Comparison of ENCODE assay signal across 8 mouse cellular contexts in the genomic region with DNA sequence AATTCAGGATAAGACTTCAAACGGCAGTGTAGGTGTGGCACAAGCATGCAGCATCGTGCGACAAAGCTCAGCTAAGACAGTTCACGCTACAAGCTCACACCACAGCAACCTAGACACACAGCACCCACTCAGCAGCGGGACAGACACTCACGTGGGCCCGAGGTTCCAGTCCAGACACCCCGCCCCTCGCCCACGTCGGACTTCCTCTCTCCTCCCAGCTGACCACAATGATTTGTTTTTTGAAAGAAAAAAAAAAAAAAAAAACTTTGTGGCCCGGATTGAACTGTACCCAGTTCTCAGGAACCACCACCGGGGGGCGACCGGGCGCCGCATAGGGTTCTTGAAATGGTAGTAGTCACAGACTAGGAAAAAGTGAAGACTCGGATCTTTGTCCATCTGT. TPM values are rescaled to one million over a fixed set of nuclear protein-coding genes. Genes with fewer than 3 reads are reported as not detected.
A peak's percentile ranks its signal among the peaks of the same experiment; 100 is the strongest.
DNase-seq lines count a peak whose midpoint lies in the region; ATAC-seq and TF ChIP-seq lines count a peak whose summit lies in the region.

No protein-coding gene starts in this region.

- peak overlapping the region; percentile 81 for H3K4me2 ChIP-seq in kidney, embryonic 15.5 days

- 0 out of 2 replicates have a peak, but pooled peaks have one; percentile 9 for TF ChIP-seq CTCF in embryonic fibroblast, embryonic 13.5 days (IDR thresholded peaks at IDR 0.05; ENCODE audit: borderline replicate concordance, insufficient read depth, low read length)

- peak overlapping the region; percentile 47 for H3K4me3 ChIP-seq in embryonic fibroblast, embryonic 13.5 days (ENCODE audit: insufficient read depth, low read length)
- H3K4me3 ChIP-seq in heart, embryonic 10.5 days: peak overlapping the region; percentile 98
- H3K4me3 ChIP-seq in kidney, embryonic 15.5 days (replicated peaks): peak overlapping the region; percentile 72

- H3K9me3 ChIP-seq in heart, embryonic 10.5 days: no peaks in the 10 kb centered on the region
- H3K9me3 ChIP-seq in kidney, embryonic 15.5 days (replicated peaks): no peaks in the 10 kb centered on the region

- TF ChIP-seq POLR2A in embryonic fibroblast, embryonic 13.5 days (IDR thresholded peaks at IDR 0.05; ENCODE audit: low read depth, low read length): peak; percentile 98

- under 1% methylated on average over 18 of the region's 18 CpGs for WGBS in heart, embryonic 10.5 days
- WGBS in kidney, embryonic 15.5 days: under 1% methylated on average over 18 of the region's 18 CpGs

- H3K9ac ChIP-seq in kidney, embryonic 15.5 days: peak overlapping the region; percentile 53

- peaks cover 34% of the 10 kb centered on the region for H3K36me3 ChIP-seq in heart, embryonic 10.5 days
- H3K36me3 ChIP-seq in kidney, embryonic 15.5 days: peaks cover 39% of the 10 kb centered on the region

- DNase-seq in 416B (ENCODE audit: low read depth) (peak; percentile 97), liver (peak; percentile 90)
- DNase-seq in adrenal gland, postnatal 4 days (ENCODE audit: low spot score in 2 of 2): peak; percentile 74 to 93
- peak; percentile 94 for DNase-seq in heart, embryonic 10.5 days (ENCODE audit: low spot score)
- peak; percentile 90 to 96 for DNase-seq in spleen, postnatal 4 days (ENCODE audit: low spot score in 2 of 2)

- no peaks in the 10 kb centered on the region for H3K27me3 ChIP-seq in heart, embryonic 10.5 days (ENCODE audit: insufficient read depth, poor library complexity, severe bottlenecking)
- no peaks in the 10 kb centered on the region for H3K27me3 ChIP-seq in kidney, embryonic 15.5 days

- peaks cover 8% of the 10 kb centered on the region for H3K4me1 ChIP-seq in embryonic fibroblast, embryonic 13.5 days (ENCODE audit: control insufficient read depth, insufficient read depth, low read length)
- peaks cover 20% of the 10 kb centered on the region for H3K4me1 ChIP-seq in heart, embryonic 10.5 days
- peaks cover 22% of the 10 kb centered on the region for H3K4me1 ChIP-seq in kidney, embryonic 15.5 days

- peak; percentile 38 for ATAC-seq in kidney, embryonic 15.5 days (replicated peaks; ENCODE audit: low FRiP score)
- ATAC-seq in monocyte, adult 5-6 weeks (replicated peaks; ENCODE audit: insufficient number of reproducible peaks, low FRiP score, low TSS enrichment, poor library complexity, severe bottlenecking): peak; percentile 74

- H3K27ac ChIP-seq in embryonic fibroblast, embryonic 13.5 days (ENCODE audit: insufficient read depth, low read length): peak overlapping the region; percentile 95
- peak overlapping the region; percentile 100 for H3K27ac ChIP-seq in heart, embryonic 10.5 days
- H3K27ac ChIP-seq in kidney, embryonic 15.5 days: peak overlapping the region; percentile 99

RNA-seq across cellular contexts. Expression of a gene that starts 1.5 kb away (rescaled TPM):
- 100 to 1,000 TPM; 167 to 177 TPM for total RNA-seq in adrenal gland, postnatal 4 days (2021)
- polyA plus RNA-seq in embryonic fibroblast, embryonic 13.5 days (2011; ENCODE audit: insufficient read length, low read depth, missing spikeins): 125 and 155 TPM in 2 replicates
- 45.3 and 54.6 TPM in 2 replicates for polyA plus RNA-seq in heart, embryonic 10.5 days (2016; fragmentation: Nextera tagmentation; extraction: Ambion mirVana)
- 61.3 and 65.0 TPM in 2 replicates for polyA plus RNA-seq in kidney, embryonic 15.5 days (2015; fragmentation: Nextera tagmentation; extraction: Ambion mirVana)
- total RNA-seq in monocyte, adult 5-6 weeks (2017): 116 to 171 TPM (median 131 TPM) in 3 replicates

RNA-seq across cellular contexts. Expression of a gene that starts 32.5 kb away (rescaled TPM):
- total RNA-seq in adrenal gland, postnatal 4 days (2021): 100 to 1,000 TPM; 100 to 102 TPM
- polyA plus RNA-seq in embryonic fibroblast, embryonic 13.5 days (2011; ENCODE audit: insufficient read length, low read depth, missing spikeins): 232 and 364 TPM in 2 replicates
- polyA plus RNA-seq in heart, embryonic 10.5 days (2016; fragmentation: Nextera tagmentation; extraction: Ambion mirVana): 53.3 and 54.3 TPM in 2 replicates
- 81.9 and 91.5 TPM in 2 replicates for polyA plus RNA-seq in kidney, embryonic 15.5 days (2015; fragmentation: Nextera tagmentation; extraction: Ambion mirVana)
- total RNA-seq in monocyte, adult 5-6 weeks (2017): 4.9 to 6.4 TPM (median 5.8 TPM) in 3 replicates

RNA-seq across cellular contexts. Expression of a gene that starts 37.1 kb away (rescaled TPM):
- total RNA-seq in adrenal gland, postnatal 4 days (2021): 10 to 100 TPM; 49.4 to 51.5 TPM
- polyA plus RNA-seq in embryonic fibroblast, embryonic 13.5 days (2011; ENCODE audit: insufficient read length, low read depth, missing spikeins): 31.5 and 32.0 TPM in 2 replicates
- 30.1 and 30.2 TPM in 2 replicates for polyA plus RNA-seq in heart, embryonic 10.5 days (2016; fragmentation: Nextera tagmentation; extraction: Ambion mirVana)
- polyA plus RNA-seq in kidney, embryonic 15.5 days (2015; fragmentation: Nextera tagmentation; extraction: Ambion mirVana): 22.2 and 26.2 TPM in 2 replicates
- total RNA-seq in monocyte, adult 5-6 weeks (2017): 33.9 to 38.4 TPM (median 36.5 TPM) in 3 replicates

Comparison
In these comparisons a context has a peak if more than half of its experiments do, and no peak if none do; other contexts are left out.
1. Peak in every context shown above with its lines: DNase-seq, ATAC-seq, H3K4me3 ChIP-seq and H3K27ac ChIP-seq.
2. H3K4me3 ChIP-seq: peak in every context shown above with its lines; median percentile 98 in heart, embryonic 10.5 days; 72 in kidney, embryonic 15.5 days; 47 in embryonic fibroblast, embryonic 13.5 days.